Mouse (Mus musculus) lung, postnatal 0 days (tissue): ENCODE data around the gene Pdcl2. TPM values are rescaled to one million over a fixed set of nuclear protein-coding genes. Genes with fewer than 3 reads are reported as not detected.

ENCODE experiments used
- ATAC-seq: fragments of 200-750 bp; cut with Nextera tagmentation; 2 replicates; pipeline ENCODE4 v1.8.0; 2017; ENCODE audit warnings: moderate library complexity
- DNase-seq: peaks from one replicate; pipeline ENCODE4 v3.0.0-alpha.2; 2016; ENCODE audit warnings: low spot score
- H3K27ac ChIP-seq: fragments of 300-500 bp; sonication (generic); 2 replicates; pipeline ENCODE4 v1.5.1; 2014; ENCODE audit warnings: antibody characterized with exemption, mild to moderate bottlenecking, low read length, mixed read lengths
- H3K27me3 ChIP-seq: fragments of 300-500 bp; sonication (generic); replicated peaks from 2 replicates; pipeline ENCODE4 v1.6.1; 2014; ENCODE audit warnings: low read length, mixed read lengths; ENCODE audit not compliant: insufficient read depth
- H3K36me3 ChIP-seq: fragments of 300-500 bp; sonication (generic); 2 replicates; pipeline ENCODE4 v1.6.1; 2014; ENCODE audit warnings: low read length, mixed read lengths; ENCODE audit not compliant: insufficient read depth
- H3K4me1 ChIP-seq: fragments of 300-500 bp; sonication (generic); 2 replicates; pipeline ENCODE4 v1.6.1; 2014; ENCODE audit warnings: antibody characterized with exemption, low read depth, low read length, mixed read lengths; ENCODE audit not compliant: insufficient read depth
- H3K4me2 ChIP-seq: fragments of 300-500 bp; sonication (generic); replicated peaks from 2 replicates; pipeline ENCODE4 v1.6.1; 2014; ENCODE audit warnings: low read depth, mild to moderate bottlenecking, low read length, moderate library complexity, mixed read lengths
- H3K4me3 ChIP-seq: fragments of 300-500 bp; sonication (generic); 2 replicates; pipeline ENCODE4 v1.5.1; 2014; ENCODE audit warnings: low read depth, low read length
- H3K9ac ChIP-seq: fragments of 300-500 bp; sonication (generic); replicated peaks from 2 replicates; pipeline ENCODE4 v1.6.1; 2014; ENCODE audit warnings: low read depth, mild to moderate bottlenecking
- H3K9me3 ChIP-seq: fragments of 300-500 bp; sonication (generic); 2 replicates; pipeline ENCODE4 v1.6.1; 2016; ENCODE audit warnings: low read length, mixed read lengths
- CTCF ChIP-seq: IDR thresholded peaks from 2 replicates; pipeline ENCODE4 v1.5.1; 2016; ENCODE audit warnings: antibody characterized with exemption, mild to moderate bottlenecking
- EP300 ChIP-seq: IDR thresholded peaks from 2 replicates; pipeline ENCODE4 v1.6.1; 2016; ENCODE audit warnings: antibody characterized with exemption, mild to moderate bottlenecking, control low read depth
- WGBS: fragments of 180-500 bp; shearing (Covaris S2); extraction: QIAGEN DNeasy Blood & Tissue Kit; methylation state at CpG from one replicate; pipeline ENCODE4 v1.1.7; 2014; 5-methylcytosine and 5-hydroxymethylcytosine counted together
- polyA plus RNA-seq: library from polyadenylated mRNA; unstranded; fragments of >200 nt; fragmentation: Nextera tagmentation; extraction: Ambion mirVana; gene quantifications from 2 replicates; pipeline ENCODE4 v1.2.1, GENCODE M21; 2015

The Pdcl2 gene
- polyA plus RNA-seq, 1 experiment from 2014 or later = not detected

DNA sequence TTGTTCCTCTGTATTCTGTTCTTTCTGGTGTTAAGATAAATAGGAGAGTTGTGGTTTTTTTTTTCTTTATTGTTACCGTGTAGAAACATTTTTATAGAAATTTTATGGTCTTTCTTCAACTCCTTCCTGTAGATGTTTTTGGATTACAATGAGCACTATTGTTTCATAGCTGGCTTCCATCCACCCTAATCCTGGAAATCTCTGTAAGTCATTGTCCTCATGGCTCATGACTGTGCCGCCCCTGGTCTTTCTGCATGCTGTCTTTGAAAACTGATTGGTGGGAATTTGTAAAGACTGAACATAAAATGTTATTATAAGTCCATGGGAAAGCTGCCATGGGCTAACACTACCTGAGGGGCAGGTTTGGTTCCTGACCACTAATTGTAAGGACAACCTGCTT lies 3.7 kb downstream of the Pdcl2 start:
- Histone ChIP-seq H3K4me3 (no peak overlapping the region), H3K27ac (no peak overlapping the region), H3K4me1 (no peaks in the 10 kb centered on the region), H3K9ac (no peak overlapping the region), H3K36me3 (no peaks in the 10 kb centered on the region), H3K4me2 (no peak overlapping the region), H3K9me3 (no peaks in the 10 kb centered on the region), H3K27me3 (no peaks in the 10 kb centered on the region)
- ATAC-seq (no peak), DNase-seq (no peak)
- WGBS = 42% methylated on average over 2 of the region's 2 CpGs
- TF ChIP-seq CTCF (no peak), EP300 (no peak)

DNA sequence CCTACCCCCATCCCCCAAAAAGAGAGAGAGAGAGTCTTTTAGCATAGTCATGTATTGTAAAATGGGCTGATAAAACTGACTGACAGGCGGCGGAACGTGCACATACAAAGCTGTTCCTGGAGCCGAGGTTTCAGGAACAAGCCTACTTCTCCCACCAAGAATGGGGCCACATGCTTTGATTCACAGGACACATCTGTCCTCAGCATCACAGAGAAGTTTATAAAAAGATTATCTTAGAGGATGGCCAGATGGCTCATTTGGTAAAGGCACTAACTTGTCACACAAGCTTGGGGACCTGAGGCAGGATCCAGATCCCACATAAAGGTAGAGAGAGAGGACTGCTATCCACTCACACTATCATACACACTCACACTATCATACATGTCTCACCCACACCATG lies 5.8 kb downstream of the Pdcl2 start:
- ATAC-seq = no peak
- Histone ChIP-seq H3K27me3 (no peaks in the 10 kb centered on the region), H3K9me3 (no peaks in the 10 kb centered on the region), H3K4me1 (no peaks in the 10 kb centered on the region; the same call in 1 of the 2 replicates), H3K9ac (no peak overlapping the region), H3K4me2 (no peak overlapping the region), H3K36me3 (no peaks in the 10 kb centered on the region), H3K4me3 (no peak overlapping the region), H3K27ac (no peak overlapping the region)
- DNase-seq = no peak
- TF ChIP-seq CTCF (no peak), EP300 (no peak)
- 82% methylated on average over 4 of the region's 4 CpGs for WGBS

DNA sequence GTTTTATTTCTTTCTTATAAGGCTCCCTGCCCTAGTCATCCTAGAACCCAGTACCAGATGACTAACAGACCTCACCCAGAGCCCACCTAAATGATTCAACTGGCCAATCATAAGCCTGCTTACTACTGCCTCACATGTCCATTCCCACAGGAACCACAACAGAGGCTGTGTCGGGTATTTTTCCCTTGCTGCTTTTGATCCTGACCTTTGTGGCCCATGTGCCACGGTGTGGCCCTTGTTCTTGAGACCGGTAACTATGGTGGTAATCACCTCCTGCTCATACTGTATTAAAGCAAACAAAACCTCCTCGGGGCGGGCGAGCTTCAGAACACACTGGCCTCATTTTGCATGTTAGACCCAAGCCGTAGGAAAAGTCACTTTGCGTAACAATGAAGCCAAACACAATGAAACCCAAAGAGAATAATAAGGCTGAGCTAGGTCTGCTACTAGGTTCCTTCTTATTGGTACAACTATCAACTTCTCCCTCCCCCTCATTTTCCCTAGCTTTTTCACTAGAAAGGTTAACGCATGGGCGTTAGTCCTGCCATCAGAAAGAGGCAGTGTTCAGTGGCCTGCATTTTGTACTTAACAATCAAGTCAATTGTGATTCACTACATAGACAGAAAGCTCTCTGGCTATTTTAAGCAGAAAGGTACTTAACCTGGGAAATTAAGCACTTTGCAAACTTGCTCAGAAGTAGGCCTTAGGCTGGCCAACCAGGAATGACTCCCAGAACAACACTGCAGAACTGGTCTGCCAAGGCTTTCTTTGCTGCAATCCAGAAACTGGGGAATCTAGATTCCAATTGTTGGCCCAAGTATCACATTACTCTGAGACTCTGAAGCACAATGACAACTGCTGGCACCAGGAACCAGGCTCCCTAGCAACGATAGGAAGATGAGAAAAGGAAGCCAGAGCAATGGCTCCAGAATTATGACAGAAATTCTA lies 9.4 kb downstream of the Pdcl2 start:
- no peak overlapping the region for H3K9ac ChIP-seq
- DNase-seq (peak; percentile 84), ATAC-seq (peak; percentile 90)
- no peak overlapping the region for H3K4me3 ChIP-seq
- no peak overlapping the region for H3K4me2 ChIP-seq
- H3K36me3 ChIP-seq = no peaks in the 10 kb centered on the region
- TF ChIP-seq EP300 (peak; percentile 37; the same call in 1 of the 2 replicates), CTCF (no peak)
- H3K9me3 ChIP-seq = no peaks in the 10 kb centered on the region
- H3K4me1 ChIP-seq = no peaks in the 10 kb centered on the region; the same call in 1 of the 2 replicates
- H3K27me3 ChIP-seq = no peaks in the 10 kb centered on the region
- 44% methylated on average over 11 of the region's 11 CpGs for WGBS
- peak overlapping the region; percentile 20; the same call in 1 of the 2 replicates for H3K27ac ChIP-seq

DNA sequence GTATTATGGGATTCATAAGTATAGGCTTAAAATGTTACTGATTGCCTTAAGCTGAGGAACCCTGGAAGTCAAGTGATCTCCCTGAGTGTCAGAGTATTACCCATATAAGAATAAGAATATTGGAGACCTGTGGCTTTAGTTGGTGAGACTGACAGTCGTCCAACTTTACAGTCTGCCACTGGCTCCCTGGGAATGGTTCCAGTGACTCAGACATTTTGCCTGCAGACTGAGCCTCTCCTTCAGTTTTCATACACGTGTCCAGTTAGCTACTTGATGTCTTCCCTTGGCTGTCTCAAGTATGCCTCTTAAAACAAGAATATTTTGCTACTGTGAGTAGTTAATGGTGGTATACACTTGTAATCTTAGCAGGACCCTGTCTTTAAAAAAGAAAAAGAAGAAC lies 22.8 kb downstream of the Pdcl2 start:
- no peak overlapping the region for H3K4me3 ChIP-seq
- no peak for ATAC-seq
- WGBS = 43% methylated on average over 2 of the region's 2 CpGs

DNA sequence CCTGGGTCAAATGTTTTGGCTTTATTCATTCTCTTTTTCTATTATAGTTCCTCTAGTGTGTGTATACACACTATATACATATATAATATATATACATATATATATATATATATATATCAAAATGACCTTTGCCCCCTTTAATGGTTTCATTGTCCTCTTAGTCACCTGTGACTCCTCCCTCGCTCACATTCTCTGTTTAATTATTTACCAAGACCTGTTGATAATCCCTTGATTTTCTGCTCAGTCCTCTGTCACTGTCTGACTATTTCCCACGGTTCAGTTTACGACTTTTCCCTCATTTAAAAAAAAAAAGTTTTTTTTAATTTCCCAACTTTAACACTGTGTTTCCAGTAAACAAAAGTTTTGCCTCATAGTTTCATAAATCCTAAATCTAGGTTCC lies 24.7 kb downstream of the Pdcl2 start:
- Histone ChIP-seq H3K27me3 (no peaks in the 10 kb centered on the region), H3K4me3 (no peak overlapping the region), H3K9me3 (no peaks in the 10 kb centered on the region), H3K36me3 (no peaks in the 10 kb centered on the region), H3K9ac (no peak overlapping the region), H3K4me2 (no peak overlapping the region), H3K27ac (no peak overlapping the region), H3K4me1 (no peaks in the 10 kb centered on the region)
- no peak for DNase-seq
- WGBS = 62% methylated on average over 3 of the region's 3 CpGs
- TF ChIP-seq CTCF (no peak), EP300 (no peak)
- ATAC-seq = no peak

More for the DNA sequence above, 22.8 kb downstream of the Pdcl2 start:
- Histone ChIP-seq H3K9me3 (no peaks in the 10 kb centered on the region), H3K27me3 (no peaks in the 10 kb centered on the region), H3K36me3 (no peaks in the 10 kb centered on the region), H3K27ac (no peak overlapping the region), H3K9ac (no peak overlapping the region), H3K4me1 (no peaks in the 10 kb centered on the region), H3K4me2 (no peak overlapping the region)
- TF ChIP-seq CTCF = no peak
- no peak for TF ChIP-seq EP300
- no peak for DNase-seq

DNA sequence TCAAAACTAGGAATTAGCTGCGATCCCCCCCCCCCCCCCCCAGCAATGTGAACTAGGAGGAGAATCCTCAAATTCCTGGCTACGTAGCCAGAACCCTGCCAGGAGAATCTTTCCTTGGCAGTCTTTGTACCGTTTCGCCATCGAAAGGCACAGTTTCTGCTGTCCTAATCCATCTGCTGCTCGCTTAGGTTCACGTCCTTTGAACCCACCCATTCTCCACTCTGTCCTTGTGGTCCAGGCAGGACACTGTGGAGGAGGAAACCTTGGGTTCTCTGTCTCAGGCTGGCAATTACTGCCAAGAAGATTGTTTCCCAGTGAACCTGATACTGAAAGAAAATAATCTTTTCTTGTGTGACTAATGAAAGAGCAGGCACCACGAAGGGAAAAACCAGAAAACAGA lies 25.3 kb downstream of the Pdcl2 start:
- DNase-seq = peak; percentile 55
- no peak overlapping the region for H3K27ac ChIP-seq
- TF ChIP-seq CTCF (no peak), EP300 (no peak)
- no peaks in the 10 kb centered on the region for H3K9me3 ChIP-seq
- no peak for ATAC-seq
- H3K4me2 ChIP-seq = peak overlapping the region; percentile 68
- 12% methylated on average over 8 of the region's 8 CpGs for WGBS
- no peaks in the 10 kb centered on the region for H3K27me3 ChIP-seq
- H3K4me1 ChIP-seq = no peaks in the 10 kb centered on the region
- H3K4me3 ChIP-seq = 0 out of 2 replicates have a peak overlapping the region, but pooled peaks have one; percentile 97
- no peaks in the 10 kb centered on the region for H3K36me3 ChIP-seq
- H3K9ac ChIP-seq = no peak overlapping the region
